Mouse (Mus musculus) heart, adult 11 months (tissue): ENCODE results near the gene Rxfp3.

ENCODE experiments used
- DNase-seq: peaks from one replicate; pipeline ENCODE4 v3.0.0; 2022

The Rxfp3 gene

DNA sequence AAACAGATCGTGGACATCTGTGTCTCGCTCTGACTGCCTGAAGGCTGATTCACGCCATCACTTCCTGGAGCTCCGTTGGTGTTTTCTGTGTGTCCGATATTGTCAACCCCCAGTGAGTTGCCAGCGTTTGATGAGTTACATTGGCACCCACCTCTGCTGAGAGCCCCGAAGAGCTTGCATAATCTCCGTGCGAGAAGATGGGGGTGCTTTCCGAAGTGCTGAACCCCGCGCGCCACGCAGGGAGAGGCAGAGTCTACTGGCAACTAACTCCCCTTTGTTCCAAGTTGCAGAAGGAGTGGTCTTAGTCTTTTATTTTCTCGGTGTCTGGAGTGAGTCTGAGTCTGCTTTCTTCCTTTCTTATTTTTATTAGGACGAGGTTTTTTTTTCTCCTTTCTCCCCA is at the start of gene Rxfp3:
Gene Rxfp3, minus strand, starts transcription at position 281 of the 400 bp plus-strand sequence.
- no peak for DNase-seq

DNA sequence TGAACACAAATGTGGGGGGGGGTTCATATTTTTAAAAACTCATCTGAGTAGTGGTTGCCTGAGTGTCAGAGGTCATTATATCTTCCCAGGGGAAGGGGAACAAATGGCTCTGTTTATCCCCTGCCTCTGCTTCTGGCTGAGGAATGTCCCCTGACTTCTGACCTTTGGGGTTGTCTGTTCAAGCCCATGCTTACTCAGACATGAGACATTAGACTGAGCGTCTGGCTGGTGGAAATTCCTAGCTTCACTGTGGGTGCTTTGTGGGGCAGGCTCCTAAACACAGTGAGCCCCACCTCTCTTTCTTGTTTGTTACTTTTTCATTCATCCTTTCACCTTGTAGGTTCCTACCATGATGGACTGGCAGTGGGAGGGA is 47.2 kb upstream of the Rxfp3 start:
- no peak for DNase-seq

- DNase-seq: no peak
These were observed 46.6 kb upstream of the Rxfp3 start for GRCm38 (mm10) chr15:11084241-11084992.

DNA sequence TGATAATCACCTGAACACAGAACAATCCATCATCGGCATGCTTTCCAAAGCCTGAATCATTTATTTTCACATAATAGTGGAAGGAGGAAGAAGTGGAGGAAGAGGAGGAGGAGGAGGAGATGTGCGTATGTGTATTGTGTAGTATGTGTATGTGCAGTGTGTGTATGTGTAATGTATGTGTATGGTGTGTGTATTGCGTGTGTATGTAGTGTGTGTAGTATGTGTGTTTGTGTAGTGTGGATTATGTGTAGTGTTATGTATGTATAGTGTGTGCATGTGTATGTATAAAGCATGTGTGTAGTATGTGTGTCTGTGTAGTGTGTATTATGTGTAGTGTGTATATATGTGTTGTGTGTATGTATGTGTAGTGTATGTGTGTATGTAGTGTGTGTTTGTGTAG is 45.9 kb upstream of the Rxfp3 start:
- DNase-seq: no peak

- DNase-seq: no peak
These were observed 45.3 kb upstream of the Rxfp3 start for GRCm38 (mm10) chr15:11082961-11083569.

- no peak for DNase-seq
These were observed 38.1 kb upstream of the Rxfp3 start for GRCm38 (mm10) chr15:11075726-11076361.

DNA sequence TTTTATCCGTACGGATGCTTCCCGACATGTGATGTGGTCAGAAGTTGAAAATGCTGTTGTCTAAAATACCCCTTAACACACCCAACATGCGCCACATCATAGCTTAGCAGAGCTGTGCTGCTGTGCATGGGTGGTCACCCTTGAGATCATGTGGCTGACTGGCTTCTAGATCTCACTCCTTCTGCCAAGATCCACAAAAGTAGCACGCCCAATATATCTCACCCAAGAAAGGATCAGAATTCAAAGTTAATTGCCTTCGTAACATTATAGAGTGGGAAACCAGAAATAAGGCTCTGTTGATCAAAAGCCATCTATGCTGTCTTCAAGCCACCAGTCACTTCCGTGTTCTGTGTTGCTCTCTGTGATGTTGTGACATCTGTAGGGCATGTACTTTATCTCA is 30.1 kb upstream of the Rxfp3 start:
- no peak for DNase-seq

GRCm38 (mm10) chr15:11066299-11066698 is 28.5 kb upstream of the Rxfp3 start:
- DNase-seq: peak; percentile 80

DNA sequence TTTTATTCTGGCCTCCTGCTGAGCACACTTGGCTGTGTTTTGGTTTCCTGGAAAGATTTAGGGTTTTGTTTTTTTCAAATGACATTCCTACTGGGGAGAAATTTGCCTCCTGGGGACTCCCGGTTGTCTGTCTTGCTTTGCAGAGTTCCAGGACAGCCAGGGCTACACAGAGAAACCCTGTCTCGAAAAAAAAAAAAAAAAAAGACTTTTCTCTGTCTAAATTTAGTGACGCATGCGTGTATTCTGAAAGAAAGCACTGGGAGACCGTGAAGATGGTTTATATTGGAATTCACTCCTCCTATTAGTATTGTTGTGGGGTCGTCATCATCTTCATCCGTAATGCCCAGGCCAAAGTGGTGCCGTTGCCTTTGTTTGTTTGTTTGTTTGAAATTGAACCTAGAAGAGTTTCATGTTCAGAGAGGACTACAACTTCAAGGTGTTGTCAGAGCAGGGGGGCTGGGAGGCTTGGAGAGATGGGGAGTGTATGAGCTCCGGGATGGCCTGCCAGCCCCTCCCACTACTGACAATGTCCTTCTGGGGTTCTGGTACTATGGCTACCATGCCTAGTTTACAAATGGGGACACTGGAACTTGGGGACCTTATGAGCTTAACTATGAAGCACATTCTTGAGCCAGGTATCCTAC is 27.9 kb upstream of the Rxfp3 start:
- DNase-seq: no peak

GRCm38 (mm10) chr15:11064558-11065411 is 27.0 kb upstream of the Rxfp3 start, which contains the start of gene Adamts12:
Gene Adamts12, plus strand, starts transcription at chr15:11064790.
- DNase-seq: peak; percentile 99

DNA sequence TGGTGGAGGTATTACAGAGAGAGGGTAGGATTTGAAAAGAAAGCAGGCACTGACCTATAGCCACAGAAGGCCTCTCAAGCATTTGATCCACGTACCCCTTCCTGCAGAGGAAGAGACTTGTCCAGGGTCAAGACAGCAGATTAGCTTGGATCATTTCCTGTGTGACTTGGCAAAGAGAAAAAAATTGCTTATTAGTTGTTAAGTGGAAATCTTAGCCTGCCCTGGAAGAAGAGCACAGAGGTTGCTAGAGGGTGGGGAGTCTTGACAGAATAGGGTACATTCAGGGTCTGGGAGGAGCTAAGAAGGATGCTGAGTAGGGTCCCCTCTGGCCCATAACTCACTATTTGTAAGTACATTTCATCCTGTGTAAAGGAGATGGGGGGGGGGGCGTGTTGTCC is 26.4 kb upstream of the Rxfp3 start:
- no peak for DNase-seq

- DNase-seq: no peak
These were observed 25.1 kb upstream of the Rxfp3 start for GRCm38 (mm10) chr15:11062903-11063302.

DNA sequence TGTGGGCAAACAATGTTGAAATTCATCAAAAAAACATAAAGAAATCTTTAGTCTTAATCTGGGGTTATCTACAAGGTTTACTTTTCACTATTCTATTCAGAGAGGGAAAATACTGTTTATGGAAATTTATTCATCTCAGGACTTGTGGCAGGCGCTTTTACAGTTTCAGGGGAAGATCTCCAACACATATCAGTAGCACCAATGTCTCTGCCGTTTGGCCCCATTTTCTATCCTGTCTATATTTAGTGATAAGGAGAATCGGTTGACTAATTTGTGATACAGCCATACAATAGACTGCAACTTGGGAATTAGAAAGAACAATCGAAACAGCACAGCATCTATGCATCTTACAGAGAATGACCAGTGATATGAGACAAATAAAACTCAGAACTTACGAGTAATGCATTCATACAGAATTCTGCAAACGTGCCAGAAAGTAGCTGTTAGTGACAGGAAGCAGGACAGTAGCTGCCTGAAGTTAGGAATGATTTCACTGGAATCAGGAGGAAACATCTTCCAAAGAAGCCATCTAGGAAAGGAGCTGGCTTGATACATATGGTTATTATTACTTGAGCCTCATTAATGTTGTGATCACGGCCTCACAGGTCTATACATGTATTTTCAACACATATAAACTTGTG is 16.8 kb upstream of the Rxfp3 start:
- DNase-seq: no peak

- peak; percentile 61 for DNase-seq
These were observed 16.1 kb upstream of the Rxfp3 start for GRCm38 (mm10) chr15:11053678-11054439.

- peak; percentile 16 for DNase-seq
These were observed 5.0 kb upstream of the Rxfp3 start for GRCm38 (mm10) chr15:11042828-11043227.

- no peak for DNase-seq
These were observed 3.4 kb upstream of the Rxfp3 start for GRCm38 (mm10) chr15:11041229-11041628.

DNA sequence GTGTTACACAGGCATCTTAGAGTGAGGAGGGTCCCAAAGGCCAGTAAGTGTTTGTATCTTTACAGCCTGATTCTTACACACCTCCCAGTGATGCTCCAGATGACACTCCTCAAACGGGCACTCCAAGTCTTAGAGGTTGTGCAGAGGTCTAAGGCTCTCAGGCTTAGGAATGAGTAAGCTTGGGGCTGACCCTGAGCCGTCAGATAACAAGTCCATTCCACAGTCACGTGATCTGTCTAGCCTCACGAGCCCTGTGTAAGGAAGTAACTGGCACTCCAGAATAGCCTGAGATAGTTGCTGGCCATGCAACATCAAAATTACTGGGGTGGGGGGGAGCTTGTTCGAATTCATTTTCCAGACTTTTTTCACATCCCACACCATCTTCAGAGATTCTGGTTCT is 2.3 kb upstream of the Rxfp3 start:
- no peak for DNase-seq

- no peak for DNase-seq
These were observed 685 bp upstream of the Rxfp3 start for GRCm38 (mm10) chr15:11038476-11038875.

DNA sequence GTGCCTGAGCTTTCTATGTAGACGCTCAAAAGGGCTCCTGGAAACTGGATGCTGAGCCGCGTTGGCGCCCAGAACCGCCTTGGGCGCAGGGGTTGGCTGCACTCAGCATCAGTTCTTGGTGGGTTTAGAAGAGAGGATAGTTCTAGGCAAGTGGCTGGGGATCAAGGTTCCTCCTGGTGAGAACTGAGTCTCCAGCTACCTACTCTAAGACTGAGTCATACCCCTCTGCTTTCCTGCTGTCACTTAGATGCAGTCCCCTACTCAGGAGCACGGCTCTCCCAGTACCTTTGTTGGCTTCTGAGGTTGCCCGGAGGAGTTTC is 455 bp downstream of the Rxfp3 start:
- DNase-seq: no peak

- DNase-seq: no peak
These were observed 1.0 kb downstream of the Rxfp3 start for GRCm38 (mm10) chr15:11036535-11037375.
